Mouse (Mus musculus) small intestine, adult 2 months (tissue): ENCODE measurements around the gene Ythdf1.

Experiments
- CTCF ChIP-seq: fragments of 200-500 bp; IDR thresholded peaks from 2 replicates; pipeline ENCODE4 v1.5.1; 2012; ENCODE audit warnings: low read depth, mild to moderate bottlenecking, control low read depth, inconsistent platforms, low read length, moderate library complexity, mixed read lengths; ENCODE audit not compliant: insufficient replicate concordance, insufficient read length; ENCODE audit errors: extremely low read depth
- POLR2A ChIP-seq: fragments of 200-500 bp; IDR thresholded peaks from 2 replicates; pipeline ENCODE4 v1.6.1; 2012; ENCODE audit warnings: low read depth, mild to moderate bottlenecking, control low read depth, inconsistent platforms, low read length, moderate library complexity

DNA sequence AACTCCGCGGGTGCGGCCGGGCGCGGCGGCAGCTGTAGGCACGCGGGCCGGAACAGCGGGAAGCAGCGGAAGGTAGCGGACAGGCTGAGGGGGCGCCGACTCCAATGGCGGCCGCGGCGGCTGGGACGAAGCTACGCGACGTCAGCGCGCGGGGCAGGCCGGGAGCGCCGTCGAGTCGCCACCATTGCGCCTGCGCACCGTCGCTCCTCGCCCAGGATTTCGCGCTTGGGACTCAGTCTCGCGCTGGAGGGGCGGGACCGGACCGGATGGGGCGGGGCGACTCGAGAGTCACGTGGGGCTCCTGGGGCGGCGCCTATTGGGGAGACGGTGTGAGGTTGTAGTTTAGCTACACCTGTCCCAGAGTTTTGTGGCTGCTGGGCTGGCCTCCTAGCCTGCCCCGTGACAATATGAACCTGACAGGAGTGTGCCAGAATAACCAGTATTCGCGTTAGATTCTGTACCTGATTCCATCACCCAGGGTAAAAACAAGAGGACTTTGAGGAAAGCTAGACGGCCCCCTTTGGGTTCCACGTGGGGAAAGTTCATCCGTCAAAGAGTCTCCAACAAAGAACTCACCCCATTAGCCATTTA lies at the start of gene Ythdf1:
- TF ChIP-seq CTCF (no peak; the same call in 1 of the 2 replicates), POLR2A (peak; percentile 52)
